Mouse (Mus musculus): Measurements from ENCODE around the gene Map4k2.

DNA sequence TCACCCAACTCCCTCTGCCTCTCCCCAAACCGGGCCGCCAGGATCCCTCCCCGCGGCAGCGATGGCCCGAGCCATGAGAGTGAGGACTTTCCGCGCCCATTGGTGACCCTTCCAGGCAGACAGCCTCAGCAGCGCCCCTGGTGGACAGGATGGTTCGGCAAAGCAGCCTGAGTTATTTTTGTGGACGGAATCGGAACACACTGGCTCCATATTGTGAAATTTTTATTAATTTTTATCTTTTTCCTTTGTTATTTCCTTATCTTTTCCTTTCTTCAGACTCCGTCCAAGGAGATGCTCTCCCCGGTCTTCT is 35.3 kb downstream of the Map4k2 start:
- TF ChIP-seq CTCF (IDR thresholded peaks at IDR 0.05; ENCODE audit: control insufficient read depth, insufficient read depth, insufficient replicate concordance, low read depth, low read length), result peak; percentile 46; the same call in 1 of the 2 replicates
- no peak for TF ChIP-seq POLR2A (IDR thresholded peaks at IDR 0.05; ENCODE audit: control insufficient read depth, low read depth, low read length)

All from testis, adult 2 months (tissue).